Mouse (Mus musculus) megakaryocyte, embryonic 14.5 days (primary cell): Measurements from ENCODE around the gene Trp53i13.

Source experiments
- FLI1 ChIP-seq: IDR thresholded peaks from 2 replicates; pipeline ENCODE4 v1.6.1; 2012; ENCODE audit warnings: low read length, inconsistent platforms, mixed read lengths
- GATA1 ChIP-seq: IDR thresholded peaks from 3 replicates; pipeline ENCODE4 v1.6.1; 2012; ENCODE audit warnings: mixed read lengths, low read length, inconsistent platforms, borderline replicate concordance

DNA sequence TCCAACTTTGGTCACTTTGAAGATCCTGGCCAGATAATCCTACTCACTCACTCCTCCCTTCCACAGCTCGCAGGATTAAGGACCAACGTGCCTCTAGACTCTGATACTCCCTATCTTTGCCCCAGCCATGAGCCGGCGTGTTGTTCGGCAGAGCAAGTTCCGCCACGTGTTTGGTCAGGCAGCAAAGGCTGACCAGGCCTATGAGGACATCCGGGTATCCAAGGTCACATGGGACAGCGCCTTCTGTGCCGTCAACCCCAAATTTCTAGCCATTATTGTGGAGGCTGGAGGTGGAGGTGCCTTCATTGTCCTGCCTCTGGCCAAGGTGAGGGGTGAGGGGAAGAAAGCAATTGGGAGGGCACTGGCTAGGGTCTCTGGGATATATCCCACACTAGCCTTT is 52.0 kb downstream of the Trp53i13 start:
- TF ChIP-seq GATA1 = no peak
- no peak for TF ChIP-seq FLI1
